Mouse (Mus musculus): ENCODE measurements around the gene Higd1c.

DNA sequence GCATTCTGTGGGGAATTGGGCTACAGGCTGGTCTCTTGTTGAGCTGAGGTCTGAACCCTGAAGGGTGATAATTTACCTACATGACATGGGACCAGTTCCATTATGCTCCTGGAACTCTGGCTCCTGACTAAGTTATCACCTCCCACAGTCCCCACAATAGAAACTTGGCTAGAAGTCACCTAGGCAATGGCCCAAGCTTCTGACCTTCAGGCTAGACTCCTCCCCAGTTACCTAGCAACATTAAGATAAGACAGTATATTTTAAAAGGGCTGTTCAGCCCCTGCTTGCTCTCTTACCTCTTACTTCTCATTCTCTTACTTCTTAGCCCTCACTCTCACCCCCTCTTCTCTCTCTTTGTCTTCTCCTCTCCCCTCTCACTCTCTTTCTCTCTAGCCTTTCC, 18.9 kb upstream of the Higd1c start:
- TF ChIP-seq TAL1 (IDR thresholded peaks at IDR 0.05; ENCODE audit: low read length) (no peak), GATA1 (IDR thresholded peaks at IDR 0.05; ENCODE audit: low read length) (no peak)
